Mouse (Mus musculus) forebrain, embryonic 13.5 days (tissue): ENCODE measurements around the gene Bco1. TPM values are rescaled to one million over a fixed set of nuclear protein-coding genes. Genes with fewer than 3 reads are reported as not detected.

Experiments used
- ATAC-seq: fragments of 200-750 bp; cut with Nextera tagmentation; 2 replicates; pipeline ENCODE4 v1.8.0; 2017
- H3K27ac ChIP-seq: fragments of 300-500 bp; sonication (generic); 2 replicates; pipeline ENCODE4 v1.5.1; 2015; ENCODE audit warnings: inconsistent platforms, mild to moderate bottlenecking, moderate library complexity
- H3K27me3 ChIP-seq: fragments of 300-500 bp; sonication (generic); 2 replicates; pipeline ENCODE4 v1.6.1; 2015; ENCODE audit warnings: mild to moderate bottlenecking, inconsistent platforms
- H3K36me3 ChIP-seq: fragments of 300-500 bp; sonication (generic); 2 replicates; pipeline ENCODE4 v1.6.1; 2015; ENCODE audit warnings: mild to moderate bottlenecking, inconsistent platforms; ENCODE audit not compliant: poor library complexity, severe bottlenecking
- H3K4me1 ChIP-seq: fragments of 300-500 bp; sonication (generic); 2 replicates; pipeline ENCODE4 v1.6.1; 2015; ENCODE audit warnings: inconsistent platforms
- H3K4me2 ChIP-seq: fragments of 300-500 bp; sonication (generic); 2 replicates; pipeline ENCODE4 v1.6.1; 2015; ENCODE audit warnings: inconsistent platforms, mild to moderate bottlenecking, moderate library complexity
- H3K4me3 ChIP-seq: fragments of 300-500 bp; sonication (generic); 2 replicates; pipeline ENCODE4 v1.5.1; 2015; ENCODE audit warnings: mild to moderate bottlenecking, inconsistent platforms
- H3K9ac ChIP-seq: fragments of 300-500 bp; sonication (generic); 2 replicates; pipeline ENCODE4 v1.6.1; 2015; ENCODE audit warnings: mild to moderate bottlenecking, inconsistent platforms
- H3K9me3 ChIP-seq: fragments of 300-500 bp; sonication (generic); replicated peaks from 2 replicates; pipeline ENCODE4 v1.6.1; 2016; ENCODE audit warnings: inconsistent platforms
- WGBS: fragments of 180-500 bp; shearing (Covaris S2); methylation state at CpG from one replicate; pipeline ENCODE4 v1.1.7; 2015; 5-methylcytosine and 5-hydroxymethylcytosine counted together
- polyA plus RNA-seq: library from polyadenylated mRNA; unstranded; fragments of >200 nt; fragmentation: Nextera tagmentation; extraction: Ambion mirVana; gene quantifications from 2 replicates; pipeline ENCODE4 v1.2.1, GENCODE M21; 2015

Bco1 gene
- polyA plus RNA-seq, 1 experiment from 2014 or later, result not detected

DNA sequence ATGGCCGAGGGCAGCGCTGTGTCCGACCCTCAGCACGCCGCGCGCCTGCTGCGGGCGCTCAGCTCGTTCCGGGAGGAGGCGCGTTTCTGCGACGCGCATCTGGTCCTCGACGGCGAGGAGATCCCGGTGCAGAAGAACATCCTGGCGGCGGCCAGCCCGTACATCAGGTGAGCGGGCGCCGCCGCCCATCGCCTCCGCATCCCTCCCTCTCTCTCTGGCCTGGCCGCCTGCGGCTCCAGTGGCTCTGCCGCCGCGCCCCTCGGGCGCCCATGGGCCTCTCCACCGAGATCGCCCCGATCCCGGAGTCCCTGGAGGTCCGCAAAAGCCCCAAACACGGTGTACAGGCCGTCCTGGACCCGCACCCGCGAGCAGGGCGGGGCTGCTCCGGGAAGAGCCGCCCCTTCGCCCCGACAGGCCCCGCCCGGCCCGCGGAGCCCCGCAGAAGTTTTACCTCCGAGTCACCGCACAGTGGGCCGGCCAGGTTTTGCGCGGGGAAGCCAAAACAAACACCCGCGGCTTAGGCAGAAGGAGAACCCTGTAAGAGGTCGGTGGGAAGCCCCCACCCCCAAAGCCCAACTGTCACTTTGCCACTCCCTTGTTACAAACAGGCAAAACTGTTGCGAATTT is 62.6 kb downstream of the Bco1 start, which contains the start of gene Gan:
TSS of gene Gan (plus strand) at position 1 of the 627 bp plus-strand sequence.
- Histone ChIP-seq H3K27ac (peak within 1 kb of the TSS; percentile 63), H3K36me3 (no peaks in the 10 kb centered on the region), H3K9ac (peak within 1 kb of the TSS; percentile 91), H3K9me3 (no peaks in the 10 kb centered on the region), H3K4me2 (peak within 1 kb of the TSS; percentile 71), H3K4me1 (peaks cover 33% of the 10 kb centered on the region), H3K4me3 (peak within 1 kb of the TSS; percentile 95), H3K27me3 (no peaks in the 10 kb centered on the region)
- WGBS, result under 1% methylated on average over 55 of the region's 65 CpGs
- peak; percentile 57; the same call in 1 of the 2 replicates for ATAC-seq

- WGBS, result 66% methylated on average over 5 of the region's 5 CpGs
- H3K9me3 ChIP-seq, result no peaks in the 10 kb centered on the region
These were observed 63.4 kb downstream of the Bco1 start for GRCm38 (mm10) chr8:117159031-117159430.

DNA sequence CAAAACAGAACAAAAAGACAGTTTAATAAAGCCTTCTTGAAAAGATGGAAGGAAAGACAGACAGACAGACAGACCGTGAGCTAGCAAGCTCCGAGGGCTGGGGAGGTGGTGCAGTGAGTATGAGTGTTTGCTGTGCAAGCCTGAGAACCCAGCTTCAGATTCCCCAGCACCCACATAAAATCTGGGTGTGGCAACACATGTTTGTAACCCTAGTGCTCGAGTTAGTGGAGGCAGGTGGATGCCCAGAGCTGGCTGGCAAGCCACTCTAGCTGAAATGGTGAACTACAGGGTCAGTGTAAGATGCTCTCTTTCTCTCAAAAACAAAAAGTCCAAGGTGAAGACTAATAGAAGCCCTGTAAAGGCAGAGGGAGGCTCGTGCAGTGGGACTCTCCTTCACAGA is 69.3 kb downstream of the Bco1 start:
- H3K4me1 ChIP-seq, result peaks cover 3% of the 10 kb centered on the region; the same call in 1 of the 2 replicates
- no peak for ATAC-seq
- no peaks in the 10 kb centered on the region for H3K27me3 ChIP-seq
- 80% methylated on average over 4 of the region's 4 CpGs for WGBS
- no peaks in the 10 kb centered on the region for H3K9me3 ChIP-seq
- no peak overlapping the region for H3K27ac ChIP-seq
- H3K9ac ChIP-seq, result no peak overlapping the region
- H3K4me2 ChIP-seq, result no peak overlapping the region
- H3K36me3 ChIP-seq, result no peaks in the 10 kb centered on the region
- H3K4me3 ChIP-seq, result no peak overlapping the region

More at GRCm38 (mm10) chr8:117159031-117159430, 63.4 kb downstream of the Bco1 start:
- Histone ChIP-seq H3K4me2 (peak overlapping the region; percentile 71), H3K27me3 (no peaks in the 10 kb centered on the region), H3K9ac (peak overlapping the region; percentile 91; the same call in 1 of the 2 replicates), H3K4me3 (peak overlapping the region; percentile 95), H3K4me1 (peaks cover 33% of the 10 kb centered on the region), H3K36me3 (no peaks in the 10 kb centered on the region), H3K27ac (no peak overlapping the region)
- no peak for ATAC-seq

GRCm38 (mm10) chr8:117165542-117165941 is 69.9 kb downstream of the Bco1 start:
- H3K9me3 ChIP-seq, result no peaks in the 10 kb centered on the region
- no peak overlapping the region for H3K4me3 ChIP-seq
- H3K27ac ChIP-seq, result no peak overlapping the region
- H3K27me3 ChIP-seq, result no peaks in the 10 kb centered on the region
- H3K9ac ChIP-seq, result no peak overlapping the region
- H3K4me1 ChIP-seq, result no peaks in the 10 kb centered on the region
- WGBS, result 93% methylated on average over 4 of the region's 4 CpGs
- no peaks in the 10 kb centered on the region for H3K36me3 ChIP-seq
- no peak overlapping the region for H3K4me2 ChIP-seq
- ATAC-seq, result no peak

GRCm38 (mm10) chr8:117166515-117166914 is 70.9 kb downstream of the Bco1 start:
- no peaks in the 10 kb centered on the region for H3K4me1 ChIP-seq
- H3K9ac ChIP-seq, result no peak overlapping the region
- H3K36me3 ChIP-seq, result no peaks in the 10 kb centered on the region
- no peak overlapping the region for H3K27ac ChIP-seq
- 90% methylated on average over 2 of the region's 2 CpGs for WGBS
- H3K9me3 ChIP-seq, result no peaks in the 10 kb centered on the region
- no peaks in the 10 kb centered on the region for H3K27me3 ChIP-seq
- H3K4me3 ChIP-seq, result no peak overlapping the region
- H3K4me2 ChIP-seq, result no peak overlapping the region
- no peak for ATAC-seq

- Histone ChIP-seq H3K4me1 (no peaks in the 10 kb centered on the region), H3K9ac (no peak overlapping the region), H3K27ac (no peak overlapping the region), H3K27me3 (no peaks in the 10 kb centered on the region), H3K4me3 (no peak overlapping the region), H3K4me2 (no peak overlapping the region), H3K36me3 (no peaks in the 10 kb centered on the region), H3K9me3 (no peaks in the 10 kb centered on the region)
- ATAC-seq, result no peak
- WGBS, result 81% methylated on average over 8 of the region's 8 CpGs
These were observed 71.7 kb downstream of the Bco1 start for GRCm38 (mm10) chr8:117167243-117167883.

GRCm38 (mm10) chr8:117168378-117168777 is 72.7 kb downstream of the Bco1 start:
- Histone ChIP-seq H3K4me2 (no peak overlapping the region), H3K4me3 (no peak overlapping the region)
- WGBS, result 91% methylated on average over 9 of the region's 9 CpGs

DNA sequence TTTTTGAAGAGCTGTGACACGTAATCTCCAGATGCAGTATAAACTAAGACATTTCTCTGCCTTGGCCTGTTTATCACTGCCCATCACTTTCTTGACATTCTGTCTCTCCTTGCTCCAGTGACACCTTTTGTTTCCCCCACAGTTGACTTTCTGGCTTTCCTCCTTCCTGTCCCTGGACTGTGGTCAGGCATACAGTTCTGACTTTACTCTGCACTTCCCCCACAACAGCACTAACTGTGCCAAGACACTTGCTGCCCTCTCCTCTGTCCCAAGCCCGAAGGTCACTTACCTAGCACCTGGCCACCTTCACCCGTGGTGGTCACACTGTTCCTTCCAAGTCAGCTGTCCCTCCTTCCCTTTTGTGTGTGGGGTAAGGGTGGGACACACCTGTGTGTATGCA is 76.2 kb downstream of the Bco1 start:
- Histone ChIP-seq H3K9me3 (no peaks in the 10 kb centered on the region), H3K4me3 (no peak overlapping the region), H3K27me3 (no peaks in the 10 kb centered on the region), H3K27ac (no peak overlapping the region), H3K4me1 (peaks cover 4% of the 10 kb centered on the region; the same call in 1 of the 2 replicates), H3K9ac (no peak overlapping the region), H3K4me2 (no peak overlapping the region), H3K36me3 (0 out of 2 replicates have a peak, but pooled peaks cover 6% of the 10 kb centered on the region)
- WGBS, result 92% methylated on average over 3 of the region's 3 CpGs
- no peak for ATAC-seq

More at GRCm38 (mm10) chr8:117168378-117168777, 72.7 kb downstream of the Bco1 start:
- ATAC-seq, result no peak
- Histone ChIP-seq H3K36me3 (no peaks in the 10 kb centered on the region), H3K4me1 (peaks cover 4% of the 10 kb centered on the region; the same call in 1 of the 2 replicates), H3K27ac (no peak overlapping the region), H3K27me3 (no peaks in the 10 kb centered on the region), H3K9ac (no peak overlapping the region), H3K9me3 (no peaks in the 10 kb centered on the region)

GRCm38 (mm10) chr8:117172904-117173303 is 77.2 kb downstream of the Bco1 start:
- no peak overlapping the region for H3K4me3 ChIP-seq
- no peaks in the 10 kb centered on the region for H3K27me3 ChIP-seq
- no peaks in the 10 kb centered on the region for H3K9me3 ChIP-seq
- H3K4me1 ChIP-seq, result peaks cover 4% of the 10 kb centered on the region; the same call in 1 of the 2 replicates
- 0 out of 2 replicates have a peak, but pooled peaks cover 6% of the 10 kb centered on the region for H3K36me3 ChIP-seq
- no peak overlapping the region for H3K4me2 ChIP-seq
- ATAC-seq, result no peak
- 57% methylated on average over 7 of the region's 7 CpGs for WGBS
- H3K27ac ChIP-seq, result no peak overlapping the region
- H3K9ac ChIP-seq, result no peak overlapping the region

- WGBS, result 82% methylated on average over 3 of the region's 3 CpGs
- Histone ChIP-seq H3K4me1 (peaks cover 4% of the 10 kb centered on the region; the same call in 1 of the 2 replicates), H3K27me3 (no peaks in the 10 kb centered on the region), H3K9ac (no peak overlapping the region), H3K4me3 (no peak overlapping the region), H3K36me3 (0 out of 2 replicates have a peak, but pooled peaks cover 6% of the 10 kb centered on the region), H3K4me2 (no peak overlapping the region), H3K9me3 (no peaks in the 10 kb centered on the region), H3K27ac (no peak overlapping the region)
- no peak for ATAC-seq
These were observed 78.0 kb downstream of the Bco1 start for GRCm38 (mm10) chr8:117173690-117174089.

DNA sequence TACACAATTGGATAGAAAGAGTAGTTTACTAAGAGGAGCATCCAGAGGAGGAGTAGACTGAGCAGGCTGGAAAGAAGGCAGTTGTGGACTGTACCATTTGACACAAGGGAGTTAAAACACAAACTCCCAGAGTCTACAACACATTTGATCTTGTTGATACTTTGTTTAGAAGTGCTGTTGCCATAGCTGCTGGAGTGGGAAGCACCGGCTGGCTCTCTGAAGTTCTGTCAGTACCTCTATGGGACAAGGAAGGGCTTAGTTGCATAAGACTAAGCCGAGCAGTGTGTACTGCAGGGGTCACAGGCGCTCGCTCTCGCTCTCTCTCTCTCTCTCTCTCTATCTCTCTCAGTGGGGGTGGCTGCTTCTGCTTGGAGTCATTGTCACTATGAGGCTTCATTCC is 78.9 kb downstream of the Bco1 start:
- Histone ChIP-seq H3K4me1 (peaks cover 4% of the 10 kb centered on the region; the same call in 1 of the 2 replicates), H3K9me3 (no peaks in the 10 kb centered on the region), H3K27ac (no peak overlapping the region), H3K9ac (no peak overlapping the region), H3K4me2 (no peak overlapping the region), H3K4me3 (no peak overlapping the region), H3K27me3 (no peaks in the 10 kb centered on the region), H3K36me3 (0 out of 2 replicates have a peak, but pooled peaks cover 6% of the 10 kb centered on the region)
- no peak for ATAC-seq
- 91% methylated on average over 5 of the region's 5 CpGs for WGBS

DNA sequence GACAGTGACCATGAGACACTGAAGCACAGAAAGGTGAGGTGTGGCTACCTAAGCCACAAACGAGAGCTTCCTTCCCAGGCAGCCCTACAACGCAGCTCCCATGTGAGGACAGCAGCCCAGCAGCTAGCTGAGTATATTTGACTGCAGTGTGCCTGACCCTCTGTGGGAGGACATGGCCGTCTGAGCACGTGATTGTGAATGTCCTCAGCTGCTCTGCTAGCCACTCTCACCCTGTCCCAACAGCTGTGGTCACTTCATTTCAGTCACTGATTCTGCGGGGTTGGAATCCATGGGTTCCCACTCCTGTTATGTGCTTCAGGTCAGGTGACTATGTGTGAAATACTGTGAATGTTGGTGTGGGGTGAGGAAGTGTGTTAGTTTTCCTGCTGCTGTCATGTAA is 80.7 kb downstream of the Bco1 start:
- no peak overlapping the region for H3K4me2 ChIP-seq
- H3K9me3 ChIP-seq, result no peaks in the 10 kb centered on the region
- H3K36me3 ChIP-seq, result 0 out of 2 replicates have a peak, but pooled peaks cover 6% of the 10 kb centered on the region
- no peak overlapping the region for H3K9ac ChIP-seq
- H3K4me3 ChIP-seq, result no peak overlapping the region
- H3K27me3 ChIP-seq, result no peaks in the 10 kb centered on the region
- no peak overlapping the region for H3K27ac ChIP-seq
- no peak for ATAC-seq
- peaks cover 4% of the 10 kb centered on the region; the same call in 1 of the 2 replicates for H3K4me1 ChIP-seq
- WGBS, result 81% methylated on average over 5 of the region's 5 CpGs
